Mouse (Mus musculus) layer of hippocampus, adult 6 months (tissue): Measurements from ENCODE around the gene Vmn1r233. TPM values are rescaled to one million over a fixed set of nuclear protein-coding genes. Genes with fewer than 3 reads are reported as not detected.

ENCODE experiments used
- long read RNA-seq, 2 experiments: library from polyadenylated mRNA; unstranded; transcript quantifications; one replicate each; pipeline ENCODE4 v2.0.0; 2019 to 2020
- polyA plus RNA-seq: library from polyadenylated mRNA; unstranded; fragments of <200 nt; fragmentation: Nextera tagmentation; gene quantifications from 2 replicates; pipeline ENCODE4 v1.2.3, GENCODE M21; 2021

The Vmn1r233 gene
- polyA plus RNA-seq, result not detected in 2 replicates
- long read RNA-seq, experiment 1, result 0 reads
- long read RNA-seq, experiment 2, result 0 reads

DNA sequence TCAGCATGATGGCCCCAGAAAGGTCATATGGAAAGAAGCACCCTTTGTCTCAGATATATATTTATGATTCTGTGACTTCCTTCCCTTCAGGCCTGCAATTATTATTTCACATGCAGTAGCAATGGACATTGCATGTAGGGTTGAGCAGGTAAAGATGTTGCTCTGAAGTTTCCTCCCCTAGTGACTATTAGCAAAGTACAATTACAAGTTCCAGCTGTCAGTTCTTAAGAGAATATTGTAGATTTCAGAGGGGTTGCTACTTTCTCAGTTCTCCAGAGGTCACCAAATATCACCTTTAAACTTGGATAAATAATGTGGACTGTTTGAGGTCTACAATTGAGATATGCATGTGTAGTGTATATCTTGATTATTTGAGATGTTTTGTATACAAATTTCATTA is at the start of gene Vmn1r233:
Gene Vmn1r233, minus strand, starts transcription at position 101 of the 400 bp plus-strand sequence.

DNA sequence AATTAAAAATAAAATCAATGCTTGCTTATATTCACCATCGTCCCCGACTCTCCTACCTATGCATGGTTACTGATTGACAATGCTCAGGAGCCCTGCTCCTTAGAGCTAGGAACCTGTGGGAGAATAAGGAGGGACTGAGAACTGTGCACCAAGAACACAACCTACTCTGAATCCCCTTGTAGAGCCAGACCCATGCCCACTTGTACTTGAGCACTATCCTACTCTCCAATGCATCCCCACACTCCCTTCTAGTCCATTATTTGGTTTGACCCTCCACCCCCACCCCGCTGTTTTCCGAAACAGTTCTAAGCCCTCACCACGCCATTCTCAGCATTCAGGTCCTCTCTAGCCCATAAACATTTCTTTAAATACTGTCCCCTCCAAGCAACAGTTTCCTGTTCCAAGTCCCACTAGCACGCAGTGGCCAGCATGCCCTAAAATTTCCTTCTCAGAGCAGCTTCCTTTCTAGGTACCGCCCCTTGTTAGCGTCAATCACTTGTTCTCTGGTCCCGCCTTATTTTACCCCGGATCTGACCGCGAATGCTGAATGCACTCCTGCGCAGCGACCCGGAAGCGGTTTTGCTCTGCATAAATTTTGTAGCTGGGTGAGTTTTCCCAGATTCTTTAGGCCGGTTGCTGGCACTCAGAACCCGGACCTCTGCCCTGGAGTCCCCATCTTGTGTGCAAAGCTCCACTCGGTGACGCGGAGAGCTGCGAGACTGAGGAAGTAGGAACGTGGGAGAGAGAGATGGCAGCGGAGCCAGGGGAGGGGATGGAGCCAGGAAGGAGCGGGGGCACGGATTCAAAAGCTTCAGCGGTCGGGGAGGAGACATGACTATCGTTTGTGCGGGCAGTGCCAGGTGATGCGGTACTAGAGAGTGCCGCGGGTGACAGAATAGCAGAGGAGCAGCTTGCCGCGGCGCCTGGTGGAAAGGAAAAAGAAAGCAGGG is 12.4 kb upstream of the Vmn1r233 start, which contains the start of gene Zfp160:
Gene Zfp160, plus strand, starts transcription at position 522 of the 950 bp plus-strand sequence.

DNA sequence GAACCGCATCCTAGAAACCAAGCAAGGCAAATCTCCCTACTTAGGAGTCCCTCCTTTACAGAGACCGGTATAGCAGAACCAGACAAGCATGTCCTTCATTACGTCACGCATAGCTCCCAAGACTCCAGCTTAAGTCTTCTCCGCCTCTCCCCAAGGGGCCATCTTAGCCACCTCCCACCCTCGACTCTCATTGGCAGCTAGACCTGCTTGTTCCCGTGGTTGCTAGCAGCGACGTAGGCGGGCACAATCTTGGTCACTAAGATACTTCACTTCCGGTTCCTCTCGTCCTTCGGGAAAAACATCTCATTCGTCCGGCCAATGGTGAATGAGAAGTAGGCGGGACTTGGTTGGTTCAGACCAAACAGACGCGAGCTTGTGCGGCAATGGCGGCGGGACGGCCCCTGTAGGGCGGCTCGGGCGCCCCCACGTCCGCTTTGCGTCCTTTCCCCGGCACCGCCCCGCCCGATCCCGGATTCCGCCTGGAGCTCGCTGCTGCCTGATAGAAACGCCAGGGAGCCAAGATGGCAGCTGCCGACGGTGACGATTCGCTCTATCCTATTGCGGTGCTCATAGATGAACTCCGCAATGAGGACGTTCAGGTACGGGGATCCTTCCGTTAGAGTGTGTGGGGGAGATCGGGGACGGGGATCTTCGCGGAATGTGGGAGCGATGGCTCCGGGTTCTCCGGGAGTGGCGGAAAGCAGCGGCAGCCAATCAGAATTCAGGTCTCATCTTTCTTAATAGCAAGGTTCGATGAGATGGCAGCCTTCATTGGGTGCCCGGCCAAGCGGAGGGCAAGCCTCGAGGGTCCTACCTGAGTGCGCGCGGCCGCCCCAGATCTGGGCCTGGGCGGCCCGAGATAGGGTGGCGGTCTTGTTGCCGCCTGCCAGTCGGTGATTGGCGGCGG is 51.0 kb downstream of the Vmn1r233 start, which contains the start of gene Ppp2r1a:
Gene Ppp2r1a, plus strand, starts transcription at position 327 of the 907 bp plus-strand sequence.

Other genes starting within 250 kb of the Vmn1r233 start
- not detected in 2 replicates for gene Vmn1r228, start 210.3 kb downstream of the Vmn1r233 start, polyA plus RNA-seq
- not detected in 2 replicates for gene Vmn1r229, start 184.9 kb downstream of the Vmn1r233 start, polyA plus RNA-seq
- gene Vmn1r230, start 156.0 kb downstream of the Vmn1r233 start, polyA plus RNA-seq, result not detected in 2 replicates
- not detected in 2 replicates for gene Vmn1r231, start 91.4 kb downstream of the Vmn1r233 start, polyA plus RNA-seq
- gene Vmn1r232, start 76.8 kb downstream of the Vmn1r233 start, polyA plus RNA-seq, result not detected in 2 replicates
- 853 and 927 TPM in 2 replicates for gene Ppp2r1a, start 51.2 kb downstream of the Vmn1r233 start, polyA plus RNA-seq
- 8.7 and 14.7 TPM in 2 replicates for gene Zfp160, start 12.4 kb upstream of the Vmn1r233 start, polyA plus RNA-seq
- gene Vmn1r234, start 229.6 kb upstream of the Vmn1r233 start, polyA plus RNA-seq, result not detected in 2 replicates